Mouse (Mus musculus) forebrain, embryonic 11.5 days (tissue): ENCODE results near the gene Gm20388. TPM values are rescaled to one million over a fixed set of nuclear protein-coding genes. Genes with fewer than 3 reads are reported as not detected.
"Not testable (repeated sequence)": the region's sequence is repeated elsewhere in the genome, so short reads cannot be mapped to it uniquely, and the experiment has no call there.

Experiments used
- ATAC-seq: fragments of 200-750 bp; cut with Nextera tagmentation; replicated peaks from 2 replicates; pipeline ENCODE4 v1.8.0; 2017; ENCODE audit warnings: moderate TSS enrichment; ENCODE audit not compliant: low FRiP score
- DNase-seq: peaks from one replicate; pipeline ENCODE4 v3.0.0-alpha.2; 2017; ENCODE audit warnings: low spot score
- H3K27ac ChIP-seq: fragments of 300-500 bp; sonication (generic); 2 replicates; pipeline ENCODE4 v1.5.1; 2014; ENCODE audit warnings: low read depth, low read length
- H3K27me3 ChIP-seq: fragments of 300-500 bp; sonication (generic); 2 replicates; pipeline ENCODE4 v1.6.1; 2014; ENCODE audit warnings: mild to moderate bottlenecking, low read length, mixed read lengths; ENCODE audit not compliant: control insufficient read depth, insufficient read depth
- H3K36me3 ChIP-seq: fragments of 300-500 bp; sonication (generic); 2 replicates; pipeline ENCODE4 v1.6.1; 2014; ENCODE audit warnings: mild to moderate bottlenecking, low read length, moderate library complexity, mixed read lengths; ENCODE audit not compliant: control insufficient read depth, insufficient read depth
- H3K4me1 ChIP-seq: fragments of 300-500 bp; sonication (generic); replicated peaks from 2 replicates; pipeline ENCODE4 v1.6.1; 2014; ENCODE audit warnings: low read length, mixed read lengths; ENCODE audit not compliant: control insufficient read depth, insufficient read depth
- H3K4me2 ChIP-seq: fragments of 300-500 bp; sonication (generic); 2 replicates; pipeline ENCODE4 v1.6.1; 2014; ENCODE audit warnings: low read depth, mild to moderate bottlenecking, low read length, moderate library complexity, mixed read lengths; ENCODE audit not compliant: severe bottlenecking
- H3K4me3 ChIP-seq: fragments of 300-500 bp; sonication (generic); 2 replicates; pipeline ENCODE4 v1.5.1; 2014; ENCODE audit warnings: low read depth, low read length
- H3K9ac ChIP-seq: fragments of 300-500 bp; sonication (generic); 2 replicates; pipeline ENCODE4 v1.6.1; 2014; ENCODE audit warnings: low read length
- H3K9me3 ChIP-seq: fragments of 300-500 bp; sonication (generic); 2 replicates; pipeline ENCODE4 v1.6.1; 2016; ENCODE audit warnings: low read length, mixed read lengths; ENCODE audit not compliant: control insufficient read depth
- WGBS: fragments of 180-500 bp; shearing (Covaris S2); extraction: QIAGEN DNeasy Blood & Tissue Kit; methylation state at CpG from one replicate; pipeline ENCODE4 v1.1.7; 2014; 5-methylcytosine and 5-hydroxymethylcytosine counted together
- polyA plus RNA-seq: library from polyadenylated mRNA; unstranded; fragments of >200 nt; fragmentation: Nextera tagmentation; extraction: Ambion mirVana; gene quantifications from 2 replicates; pipeline ENCODE4 v1.2.1, GENCODE M21; 2014

Gene Gm20388
- polyA plus RNA-seq, 1 experiment from 2014 or later = not detected

GRCm38 (mm10) chr8:121444521-121444920 lies 1533.9 kb downstream of the Gm20388 start:
- not testable (repeated sequence) for H3K9me3 ChIP-seq, H3K36me3 ChIP-seq, DNase-seq, H3K9ac ChIP-seq, H3K4me1 ChIP-seq, ATAC-seq, H3K4me2 ChIP-seq, H3K4me3 ChIP-seq, H3K27ac ChIP-seq, H3K27me3 ChIP-seq
- 88% methylated on average over 1 of the region's 1 CpGs for WGBS

- no peak overlapping the region for H3K27ac ChIP-seq
These were observed 1534.4 kb downstream of the Gm20388 start for GRCm38 (mm10) chr8:121445027-121445471.

GRCm38 (mm10) chr8:121446133-121446532 lies 1535.5 kb downstream of the Gm20388 start:
- ATAC-seq = no peak
- no peak overlapping the region for H3K4me3 ChIP-seq
- no peak overlapping the region for H3K27ac ChIP-seq
- no peak overlapping the region for H3K9ac ChIP-seq
- no peak for DNase-seq
- whole genome bisulfite sequencing = 81% methylated on average over 12 of the region's 12 CpGs
- H3K27me3 ChIP-seq = no peaks in the 10 kb centered on the region
- no peaks in the 10 kb centered on the region for H3K36me3 ChIP-seq
- H3K4me2 ChIP-seq = no peak overlapping the region
- no peaks in the 10 kb centered on the region for H3K9me3 ChIP-seq
- no peaks in the 10 kb centered on the region for H3K4me1 ChIP-seq

More at GRCm38 (mm10) chr8:121445027-121445471, 1534.4 kb downstream of the Gm20388 start:
- ATAC-seq = no peak
- Histone ChIP-seq H3K9ac (no peak overlapping the region), H3K9me3 (no peaks in the 10 kb centered on the region), H3K27me3 (no peaks in the 10 kb centered on the region), H3K4me2 (no peak overlapping the region), H3K36me3 (no peaks in the 10 kb centered on the region), H3K4me1 (no peaks in the 10 kb centered on the region), H3K4me3 (no peak overlapping the region)
- no peak for DNase-seq
- 89% methylated on average over 10 of the region's 10 CpGs for WGBS

- no peak for ATAC-seq
These were observed 1536.2 kb downstream of the Gm20388 start for GRCm38 (mm10) chr8:121446862-121447261.

GRCm38 (mm10) chr8:121450211-121450610 lies 1539.6 kb downstream of the Gm20388 start:
- DNase-seq (no peak), ATAC-seq (no peak)
- Histone ChIP-seq H3K27me3 (no peaks in the 10 kb centered on the region), H3K4me3 (no peak overlapping the region), H3K36me3 (no peaks in the 10 kb centered on the region), H3K9ac (no peak overlapping the region), H3K9me3 (no peaks in the 10 kb centered on the region), H3K27ac (no peak overlapping the region), H3K4me1 (no peaks in the 10 kb centered on the region), H3K4me2 (no peak overlapping the region)
- WGBS = 76% methylated on average over 8 of the region's 8 CpGs

More at GRCm38 (mm10) chr8:121446862-121447261, 1536.2 kb downstream of the Gm20388 start:
- no peak overlapping the region for H3K4me2 ChIP-seq
- no peak overlapping the region for H3K9ac ChIP-seq
- H3K4me1 ChIP-seq = no peaks in the 10 kb centered on the region
- no peak overlapping the region for H3K4me3 ChIP-seq
- H3K9me3 ChIP-seq = no peaks in the 10 kb centered on the region
- H3K27ac ChIP-seq = no peak overlapping the region
- 90% methylated on average over 6 of the region's 6 CpGs for WGBS
- no peak for DNase-seq
- no peaks in the 10 kb centered on the region for H3K27me3 ChIP-seq
- no peaks in the 10 kb centered on the region for H3K36me3 ChIP-seq

GRCm38 (mm10) chr8:121451404-121452076 lies 1540.9 kb downstream of the Gm20388 start:
- Histone ChIP-seq H3K36me3 (no peaks in the 10 kb centered on the region), H3K4me1 (no peaks in the 10 kb centered on the region), H3K27ac (no peak overlapping the region), H3K4me2 (no peak overlapping the region), H3K27me3 (no peaks in the 10 kb centered on the region), H3K9ac (no peak overlapping the region), H3K9me3 (no peaks in the 10 kb centered on the region), H3K4me3 (no peak overlapping the region)
- WGBS = 88% methylated on average over 16 of the region's 16 CpGs
- ATAC-seq = no peak
- DNase-seq = no peak

GRCm38 (mm10) chr8:121454737-121455136 lies 1544.1 kb downstream of the Gm20388 start:
- no peak overlapping the region for H3K4me2 ChIP-seq
- no peak overlapping the region for H3K4me3 ChIP-seq
- H3K27me3 ChIP-seq = no peaks in the 10 kb centered on the region
- ATAC-seq (no peak), DNase-seq (no peak)
- H3K36me3 ChIP-seq = no peaks in the 10 kb centered on the region
- no peak overlapping the region for H3K9ac ChIP-seq
- H3K9me3 ChIP-seq = no peaks in the 10 kb centered on the region
- WGBS = 90% methylated on average over 17 of the region's 17 CpGs
- no peaks in the 10 kb centered on the region for H3K4me1 ChIP-seq
- H3K27ac ChIP-seq = no peak overlapping the region

- no peak overlapping the region for H3K4me2 ChIP-seq
- 67% methylated on average over 3 of the region's 3 CpGs for WGBS
- no peaks in the 10 kb centered on the region for H3K27me3 ChIP-seq
- H3K36me3 ChIP-seq = no peaks in the 10 kb centered on the region
- ATAC-seq (no peak), DNase-seq (no peak)
- no peaks in the 10 kb centered on the region for H3K4me1 ChIP-seq
- no peak overlapping the region for H3K27ac ChIP-seq
- H3K9me3 ChIP-seq = no peaks in the 10 kb centered on the region
- H3K9ac ChIP-seq = no peak overlapping the region
- H3K4me3 ChIP-seq = no peak overlapping the region
These were observed 1550.6 kb downstream of the Gm20388 start for GRCm38 (mm10) chr8:121461192-121461591.

- 86% methylated on average over 3 of the region's 3 CpGs for WGBS
- Histone ChIP-seq H3K9ac (no peak overlapping the region), H3K4me3 (no peak overlapping the region), H3K9me3 (no peaks in the 10 kb centered on the region), H3K27ac (no peak overlapping the region), H3K36me3 (no peaks in the 10 kb centered on the region), H3K4me2 (no peak overlapping the region), H3K4me1 (no peaks in the 10 kb centered on the region), H3K27me3 (no peaks in the 10 kb centered on the region)
- ATAC-seq (no peak), DNase-seq (no peak)
These were observed 1551.5 kb downstream of the Gm20388 start for GRCm38 (mm10) chr8:121462092-121462491.
